Mouse (Mus musculus) hematopoietic stem cell, adult 5-6 weeks (primary cell): ENCODE data around the gene D17H6S53E. TPM values are rescaled to one million over a fixed set of nuclear protein-coding genes. Genes with fewer than 3 reads are reported as not detected.

Experiments
- ATAC-seq, 2 experiments: fragments of 125-278 bp in 1 of 2; replicated peaks in 1 of 2; 2 replicates each; pipeline ENCODE4 v1.8.0; 2016 to 2017; ENCODE audit warnings: inconsistent platforms in 2 of 2, mild to moderate bottlenecking in 2 of 2, moderate number of reproducible peaks in 2 of 2, low read depth in 1 of 2, moderate TSS enrichment in 1 of 2; ENCODE audit not compliant: low FRiP score in 2 of 2, poor library complexity in 2 of 2, severe bottlenecking in 2 of 2, insufficient read depth in 1 of 2, low TSS enrichment in 1 of 2
- total RNA-seq: library from RNA; stranded (forward); fragments of 172-1452, 232-1000 nt; gene quantifications from 2 replicates; pipeline ENCODE4 v1.2.3, GENCODE M21; 2017

D17H6S53E gene
- total RNA-seq, 1 experiment from 2014 or later = 6.3 TPM

DNA sequence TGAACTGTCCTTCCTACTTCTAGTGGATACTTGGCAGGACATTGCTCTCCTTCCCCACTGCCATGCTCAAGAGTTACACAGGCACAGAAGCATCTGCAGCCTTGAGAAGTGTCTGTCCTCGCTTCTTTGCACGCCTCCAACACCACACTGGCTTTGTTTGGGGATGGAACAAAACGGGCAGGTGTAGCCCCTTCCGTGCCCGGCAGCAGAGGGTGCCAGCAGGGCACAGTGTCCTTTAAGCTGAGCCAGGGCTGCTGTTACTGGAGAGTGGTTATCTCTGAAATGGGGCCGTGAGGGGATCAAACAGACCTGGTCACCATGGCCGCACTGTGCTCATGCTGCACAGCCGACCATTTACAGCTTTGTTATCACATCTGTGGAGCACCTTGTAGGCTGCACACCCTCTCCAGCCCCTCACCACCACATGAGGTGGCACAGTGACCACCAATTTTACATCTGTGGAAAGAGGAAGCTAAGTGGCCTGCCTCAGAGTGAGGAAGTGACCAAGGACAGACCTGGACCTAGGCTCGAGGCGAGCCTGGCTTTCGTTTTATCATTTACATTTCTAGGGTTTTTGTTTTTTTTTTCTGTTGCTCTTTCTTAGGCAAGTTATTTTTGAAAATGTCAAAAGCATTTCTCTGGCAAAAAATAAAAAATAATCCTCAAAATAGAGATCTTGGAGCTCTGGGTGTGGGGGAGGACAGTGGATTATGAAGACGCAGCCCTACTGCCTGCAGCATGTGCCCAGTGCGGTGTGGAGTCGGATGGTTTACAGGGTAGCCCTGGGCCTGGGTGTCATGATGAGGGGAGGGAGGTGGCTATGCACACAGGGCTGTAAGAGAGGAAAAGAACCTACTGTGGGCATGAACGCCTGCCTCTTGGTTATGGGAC, 31.5 kb upstream of the D17H6S53E start:
- no peak for ATAC-seq

- no peak for ATAC-seq
Observed at GRCm38 (mm10) chr17:35096597-35096996, 29.6 kb upstream of the D17H6S53E start.

GRCm38 (mm10) chr17:35097164-35097655, 29.0 kb upstream of the D17H6S53E start:
- no peak for ATAC-seq

DNA sequence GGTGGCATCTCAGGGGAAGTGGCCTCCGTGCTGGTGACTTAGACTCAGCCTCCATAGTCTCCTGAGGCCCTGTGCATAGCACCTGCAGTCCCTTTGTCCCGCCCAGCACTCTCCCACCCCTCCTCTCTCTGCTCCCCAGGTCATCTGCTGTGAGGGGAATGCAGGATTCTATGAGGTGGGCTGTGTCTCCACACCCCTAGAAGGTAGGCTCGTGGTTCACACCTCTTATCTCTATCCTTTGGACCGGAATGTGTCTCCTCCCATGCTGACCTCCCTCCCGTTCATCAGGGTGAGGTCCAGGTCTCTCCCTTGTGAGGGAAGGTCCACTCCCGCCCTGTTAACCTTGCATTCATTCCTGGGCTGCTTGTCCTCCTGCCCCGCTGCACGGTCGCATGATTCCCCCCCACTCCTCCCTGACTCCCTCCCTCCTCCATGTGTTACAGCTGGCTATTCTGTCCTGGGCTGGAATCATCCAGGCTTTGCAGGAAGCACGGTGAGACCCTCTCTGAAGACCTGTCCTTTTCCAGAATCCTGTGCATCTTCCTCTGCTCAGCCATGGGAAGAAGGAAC, 25.9 kb upstream of the D17H6S53E start:
- ATAC-seq = no peak

- no peak for ATAC-seq
Observed at GRCm38 (mm10) chr17:35101161-35101560, 25.0 kb upstream of the D17H6S53E start.

DNA sequence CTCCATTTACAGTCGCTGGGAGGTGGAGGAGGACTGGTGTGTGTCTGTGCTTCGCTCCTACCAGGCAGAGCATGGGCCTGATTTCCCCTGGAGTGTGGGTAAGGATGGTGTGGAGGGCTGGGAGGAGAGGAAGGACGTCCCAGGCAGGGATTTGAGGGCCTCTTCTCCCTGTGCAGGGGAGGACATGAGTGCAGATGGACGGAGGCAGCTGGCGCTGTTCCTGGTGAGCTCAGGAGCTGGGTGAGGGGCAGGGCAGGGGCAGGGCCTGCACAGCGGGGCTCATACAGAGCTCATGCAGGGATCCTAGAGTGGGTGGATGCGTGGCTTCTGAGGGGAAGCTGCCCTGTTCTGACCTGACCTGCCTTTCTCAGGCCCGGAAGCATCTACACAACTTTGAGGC, 23.9 kb upstream of the D17H6S53E start:
- no peak for ATAC-seq

DNA sequence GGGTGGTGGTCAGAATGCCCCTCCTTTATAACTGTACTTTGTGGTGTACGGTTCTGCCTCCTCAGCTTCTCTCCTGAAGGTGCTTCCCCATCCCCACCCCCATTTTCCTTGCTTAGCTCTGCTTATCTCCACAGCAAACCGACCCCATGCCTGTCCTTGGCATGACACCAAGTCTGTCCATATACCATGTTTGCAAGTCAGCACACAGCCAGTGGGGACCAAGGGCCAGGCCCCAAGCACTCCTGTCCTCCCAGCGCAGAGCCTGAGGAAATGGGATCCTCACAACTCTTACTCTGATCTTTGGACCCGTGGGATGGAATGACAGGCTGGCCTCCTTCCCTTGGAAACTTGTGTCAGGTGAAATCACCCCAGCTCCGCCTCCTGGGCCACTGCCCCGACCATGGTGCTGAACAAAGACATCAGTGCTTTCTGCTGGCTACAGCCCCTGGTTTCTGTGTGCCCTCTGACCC, 22.9 kb upstream of the D17H6S53E start:
- ATAC-seq = no peak

DNA sequence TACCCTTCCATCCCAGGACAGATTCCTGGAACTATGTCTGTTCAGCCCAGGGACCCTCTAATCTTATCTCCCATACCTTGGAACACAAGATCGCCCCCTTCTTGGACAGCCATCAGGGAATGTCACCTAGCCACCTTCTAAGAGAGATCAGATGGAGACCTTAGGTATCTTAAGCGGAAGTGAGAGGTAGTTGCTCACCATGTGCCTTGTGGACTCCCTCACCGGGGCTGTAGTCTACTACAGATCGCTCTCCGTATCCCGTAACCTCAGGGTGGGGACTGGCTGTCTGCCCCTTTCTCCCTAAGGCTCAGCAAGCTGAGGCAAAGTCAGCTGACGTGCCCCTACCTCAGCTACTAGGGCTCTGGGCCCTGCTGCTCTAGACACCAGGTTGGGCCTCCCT, 22.1 kb upstream of the D17H6S53E start:
- no peak for ATAC-seq

DNA sequence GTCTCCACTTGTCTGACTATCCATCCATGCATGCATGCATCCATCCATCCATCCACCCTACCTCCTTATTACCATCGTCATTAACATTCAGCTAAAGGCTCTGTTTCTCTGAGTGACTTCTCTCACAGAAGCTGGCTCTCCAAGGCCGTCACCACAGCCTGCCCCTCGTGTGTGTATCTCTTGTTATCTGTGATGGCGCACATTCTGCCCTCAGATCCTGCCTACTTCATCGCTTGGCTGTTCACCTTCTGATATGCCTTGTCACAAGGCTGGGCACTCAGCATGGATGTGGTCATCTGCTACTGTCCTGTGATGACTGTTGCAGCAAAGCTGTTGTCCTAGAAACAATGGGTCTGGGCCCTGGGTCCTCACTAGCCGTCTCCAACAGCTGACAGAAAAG, 21.4 kb upstream of the D17H6S53E start:
- ATAC-seq = no peak; a peak in 1 of 4 replicates

DNA sequence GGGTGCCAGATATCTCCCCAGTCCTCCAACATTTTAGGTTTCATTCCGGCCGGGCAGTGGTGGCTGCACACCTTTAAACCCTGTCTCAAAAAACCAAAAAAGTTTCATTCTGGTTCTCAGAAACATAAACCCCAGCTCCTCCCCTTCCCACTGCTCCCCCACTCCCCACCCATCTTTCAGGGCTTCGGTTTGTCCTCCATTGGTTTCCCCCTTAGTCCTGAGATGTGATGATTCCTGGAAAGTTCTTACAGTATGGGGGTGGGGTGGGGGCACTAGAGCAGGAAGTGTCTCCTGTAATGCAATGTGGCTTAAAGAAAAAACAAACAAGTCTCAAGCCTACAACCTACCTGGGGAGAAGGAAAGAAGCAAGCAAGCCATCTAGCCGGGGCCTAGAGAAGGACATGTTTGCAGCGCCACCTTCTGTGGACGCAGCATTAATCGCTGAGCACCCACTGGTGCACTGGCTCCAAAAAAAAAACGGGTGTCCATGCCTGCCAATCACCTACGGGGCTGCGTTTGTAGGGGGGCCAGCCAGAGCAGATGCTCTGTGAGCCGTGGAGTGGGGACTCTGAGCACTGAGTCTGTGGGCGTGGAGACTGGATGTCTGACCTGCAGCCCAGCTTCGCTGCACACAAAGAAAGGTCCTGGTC, 20.3 kb upstream of the D17H6S53E start:
- ATAC-seq = no peak

DNA sequence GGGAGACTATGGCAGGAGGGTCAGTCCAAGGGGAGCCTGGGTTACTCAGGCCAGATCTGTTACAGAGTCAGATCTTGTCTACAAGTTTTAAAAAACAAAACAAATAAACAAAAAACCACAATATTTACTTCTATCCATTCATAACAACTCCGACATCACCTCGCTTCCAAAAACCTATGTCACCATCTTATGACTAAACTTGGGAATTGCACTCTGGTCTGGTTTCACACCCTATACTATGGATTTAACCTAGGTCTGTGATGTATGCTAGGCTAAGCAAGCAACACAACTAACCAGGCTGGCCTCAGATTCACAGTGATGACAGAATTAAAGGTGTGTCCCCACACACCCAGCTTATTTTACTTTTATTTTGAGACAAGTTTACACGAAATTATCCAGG, 19.7 kb upstream of the D17H6S53E start:
- no peak for ATAC-seq

- no peak for ATAC-seq
Observed at GRCm38 (mm10) chr17:35108097-35108496, 18.1 kb upstream of the D17H6S53E start, which contains the start of gene Ly6g5c. Gene Ly6g5c, plus strand, starts transcription at chr17:35108279.

GRCm38 (mm10) chr17:35111774-35112173, 14.4 kb upstream of the D17H6S53E start:
- ATAC-seq = no peak

GRCm38 (mm10) chr17:35115046-35116019, 10.8 kb upstream of the D17H6S53E start, which contains the start of gene Ly6g5b:
Gene Ly6g5b, minus strand, starts transcription at chr17:35115428.
- ATAC-seq = peak; percentile 48 to 72

DNA sequence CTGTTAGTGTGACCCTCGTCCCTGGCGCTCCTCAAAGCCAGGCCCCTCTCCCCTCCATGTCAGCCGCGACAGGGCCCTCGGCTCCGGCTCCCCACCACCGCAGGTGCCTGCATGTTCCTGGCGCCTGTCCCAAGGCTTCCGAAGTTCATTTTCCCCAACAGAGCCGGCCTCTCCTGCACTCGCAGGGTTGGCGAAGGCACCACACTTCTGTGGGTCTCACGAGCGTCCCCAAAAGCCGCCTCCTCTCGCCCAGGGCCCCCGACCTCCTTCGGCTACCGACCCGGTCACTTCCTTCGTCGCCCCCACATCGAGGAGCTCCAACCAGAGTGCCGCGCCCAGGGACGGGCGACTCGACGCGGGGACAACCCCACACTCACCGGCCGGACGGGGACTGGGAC, 5.4 kb upstream of the D17H6S53E start:
- no peak; a peak in 1 of 4 replicates for ATAC-seq

DNA sequence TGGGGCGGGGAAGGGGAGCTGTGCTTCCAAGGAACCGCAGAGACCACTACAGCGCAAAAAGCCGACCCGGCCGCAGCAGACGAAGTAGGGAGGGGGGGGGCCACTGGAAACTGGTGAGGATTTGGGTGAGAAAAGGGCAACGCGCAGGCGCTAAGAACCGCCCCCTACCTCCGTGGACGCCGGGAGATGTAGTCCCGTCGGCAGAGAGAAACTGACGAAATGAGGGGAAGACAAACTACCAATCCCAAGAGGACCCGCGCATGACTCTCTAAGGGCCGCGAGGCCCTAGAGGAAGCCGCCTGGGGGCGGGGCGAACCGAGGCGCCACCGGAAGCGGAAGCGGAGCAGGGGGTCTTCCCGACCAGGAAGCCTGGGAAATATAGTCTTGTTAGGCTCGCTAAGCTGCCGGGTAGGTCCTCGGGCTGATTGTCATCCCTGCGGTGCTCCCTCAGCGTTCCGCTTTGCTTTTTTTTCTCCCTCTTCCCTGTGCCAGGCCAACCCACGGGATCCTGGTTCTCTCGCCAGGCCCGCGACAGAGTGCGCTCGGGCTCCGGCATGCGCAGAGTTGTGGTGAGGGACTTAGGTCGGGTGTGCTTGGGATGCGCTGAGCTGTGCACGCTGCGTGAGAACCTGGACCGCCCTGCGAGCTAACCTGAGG, 4.9 kb upstream of the D17H6S53E start, which contains the start of gene Gpank1:
TSS of gene Gpank1 (plus strand) at position 313 of the 657 bp plus-strand sequence.
- ATAC-seq = peak; percentile 88 to 89
